Mouse (Mus musculus): ENCODE measurements around the gene Acp5.

GRCm38 (mm10) chr9:22138480-22138879, 3.0 kb upstream of the Acp5 start:
- TF ChIP-seq CTCF (IDR thresholded peaks at IDR 0.05) (no peak; the same call in 1 of the 2 replicates), POLR2A (IDR thresholded peaks at IDR 0.05; ENCODE audit: insufficient read depth, low read depth, low read length) (no peak), EP300 (IDR thresholded peaks at IDR 0.05; ENCODE audit: insufficient read depth, low read depth, low read length) (no peak)

Measured in heart, adult 2 months (tissue).